Mouse (Mus musculus) heart, postnatal 0 days (tissue): ENCODE results near the gene Cd276. TPM values are rescaled to one million over a fixed set of nuclear protein-coding genes. Genes with fewer than 3 reads are reported as not detected.
"Not testable (repeated sequence)": the region's sequence is repeated elsewhere in the genome, so short reads cannot be mapped to it uniquely, and the experiment has no call there.

Experiments
- ATAC-seq: fragments of 200-750 bp; cut with Nextera tagmentation; 2 replicates; pipeline ENCODE4 v1.8.0; 2017; ENCODE audit warnings: low read depth, moderate number of reproducible peaks, moderate library complexity; ENCODE audit not compliant: insufficient read depth
- DNase-seq: peaks from one replicate; pipeline ENCODE4 v3.0.0-alpha.2; 2016; ENCODE audit warnings: low spot score
- H3K27ac ChIP-seq: fragments of 300-500 bp; sonication (generic); 2 replicates; pipeline ENCODE4 v1.5.1; 2014; ENCODE audit warnings: low read depth, mild to moderate bottlenecking
- H3K27me3 ChIP-seq: fragments of 300-500 bp; sonication (generic); 2 replicates; pipeline ENCODE4 v1.6.1; 2014; ENCODE audit warnings: low read length, mixed read lengths; ENCODE audit not compliant: control insufficient read depth, insufficient read depth
- H3K36me3 ChIP-seq: fragments of 300-500 bp; sonication (generic); replicated peaks from 2 replicates; pipeline ENCODE4 v1.6.1; 2014; ENCODE audit warnings: low read length, mixed read lengths; ENCODE audit not compliant: control insufficient read depth, insufficient read depth
- H3K4me1 ChIP-seq: fragments of 300-500 bp; sonication (generic); 2 replicates; pipeline ENCODE4 v1.6.1; 2014; ENCODE audit warnings: antibody characterized with exemption; ENCODE audit not compliant: control insufficient read depth, insufficient read depth
- H3K4me2 ChIP-seq: fragments of 300-500 bp; sonication (generic); 2 replicates; pipeline ENCODE4 v1.6.1; 2014; ENCODE audit warnings: low read depth, mild to moderate bottlenecking, low read length, moderate library complexity
- H3K4me3 ChIP-seq: fragments of 300-500 bp; sonication (generic); 2 replicates; pipeline ENCODE4 v1.5.1; 2014; ENCODE audit warnings: low read depth, low read length
- H3K9ac ChIP-seq: fragments of 300-500 bp; sonication (generic); replicated peaks from 2 replicates; pipeline ENCODE4 v1.6.1; 2014; ENCODE audit warnings: low read depth, low read length, mixed read lengths
- H3K9me3 ChIP-seq: fragments of 300-500 bp; sonication (generic); replicated peaks from 2 replicates; pipeline ENCODE4 v1.6.1; 2016; ENCODE audit warnings: low read length; ENCODE audit not compliant: control insufficient read depth
- CTCF ChIP-seq: IDR thresholded peaks from 2 replicates; pipeline ENCODE4 v1.5.1; 2016; ENCODE audit warnings: antibody characterized with exemption, control low read depth, low read depth
- EP300 ChIP-seq: IDR thresholded peaks from 2 replicates; pipeline ENCODE4 v1.6.1; 2016; ENCODE audit warnings: antibody characterized with exemption, low read depth
- WGBS: fragments of 180-500 bp; shearing (Covaris S2); extraction: QIAGEN DNeasy Blood & Tissue Kit; methylation state at CpG from one replicate; pipeline ENCODE4 v1.1.7; 2014; 5-methylcytosine and 5-hydroxymethylcytosine counted together
- polyA plus RNA-seq: library from polyadenylated mRNA; unstranded; fragments of >200 nt; fragmentation: Nextera tagmentation; extraction: Ambion mirVana; gene quantifications from 2 replicates; pipeline ENCODE4 v1.2.1, GENCODE M21; 2015
- total RNA-seq: library from RNA; depleted of rRNA; stranded (reverse); fragments of >200 nt; gene quantifications from 2 replicates; pipeline ENCODE4 v1.2.3, GENCODE M21; 2014; ENCODE audit warnings: low replicate concordance

The Cd276 gene
- total and polyA plus RNA-seq, 2 experiments from 2014 or later, result 14.2 to 14.5 TPM

GRCm38 (mm10) chr9:58582581-58583266 lies 27.5 kb upstream of the Cd276 start:
- ATAC-seq, result peak; percentile 40
- Histone ChIP-seq H3K4me1 (peaks cover 26% of the 10 kb centered on the region; the same call in 1 of the 2 replicates), H3K4me2 (peak overlapping the region; percentile 87), H3K9me3 (no peaks in the 10 kb centered on the region), H3K36me3 (no peaks in the 10 kb centered on the region), H3K4me3 (peak overlapping the region; percentile 100), H3K9ac (peak overlapping the region; percentile 99), H3K27ac (peak overlapping the region; percentile 99), H3K27me3 (no peaks in the 10 kb centered on the region)
- under 1% methylated on average over 42 of the region's 42 CpGs for WGBS
- DNase-seq, result peak; percentile 45
- TF ChIP-seq CTCF, result no peak
- TF ChIP-seq EP300, result no peak

GRCm38 (mm10) chr9:58581958-58582540 lies 26.8 kb upstream of the Cd276 start, which contains the start of gene Nptn:
Gene Nptn (plus strand): TSS chr9:58582240.
- Histone ChIP-seq H3K4me3 (peak within 1 kb of the TSS; percentile 100), H3K9ac (peak within 1 kb of the TSS; percentile 99), H3K4me2 (peak within 1 kb of the TSS; percentile 87), H3K9me3 (no peaks in the 10 kb centered on the region), H3K27me3 (no peaks in the 10 kb centered on the region), H3K4me1 (peaks cover 26% of the 10 kb centered on the region; the same call in 1 of the 2 replicates), H3K27ac (peak within 1 kb of the TSS; percentile 99), H3K36me3 (no peaks in the 10 kb centered on the region)
- DNase-seq (peak; percentile 99), ATAC-seq (peak; percentile 96)
- TF ChIP-seq EP300 (peak; percentile 84), CTCF (no peak)
- WGBS, result under 1% methylated on average over 41 of the region's 56 CpGs

- H3K27me3 ChIP-seq, result no peaks in the 10 kb centered on the region
- 23% methylated on average over 8 of the region's 8 CpGs for WGBS
- DNase-seq, result peak; percentile 26
These were observed 26.2 kb upstream of the Cd276 start for GRCm38 (mm10) chr9:58581283-58581930.

GRCm38 (mm10) chr9:58580453-58581195 lies 25.4 kb upstream of the Cd276 start:
- not testable (repeated sequence) for DNase-seq

More at GRCm38 (mm10) chr9:58581283-58581930, 26.2 kb upstream of the Cd276 start:
- peak overlapping the region; percentile 68 for H3K4me2 ChIP-seq
- no peaks in the 10 kb centered on the region for H3K9me3 ChIP-seq
- no peak for TF ChIP-seq EP300
- peak overlapping the region; percentile 34 for H3K9ac ChIP-seq
- peak overlapping the region; percentile 91 for H3K27ac ChIP-seq
- no peaks in the 10 kb centered on the region for H3K36me3 ChIP-seq
- peak overlapping the region; percentile 100 for H3K4me3 ChIP-seq
- ATAC-seq, result peak; percentile 1; the same call in 1 of the 2 replicates
- peaks cover 23% of the 10 kb centered on the region; the same call in 1 of the 2 replicates for H3K4me1 ChIP-seq

GRCm38 (mm10) chr9:58578669-58579068 lies 23.4 kb upstream of the Cd276 start:
- TF ChIP-seq EP300, result no peak
- peak; percentile 99 for TF ChIP-seq CTCF
- WGBS, result 13% methylated on average over 3 of the region's 3 CpGs
- DNase-seq, result peak; percentile 89

More at GRCm38 (mm10) chr9:58580453-58581195, 25.4 kb upstream of the Cd276 start:
- not testable (repeated sequence) for H3K9me3 ChIP-seq, ATAC-seq, H3K9ac ChIP-seq, H3K4me2 ChIP-seq, H3K27me3 ChIP-seq, H3K4me3 ChIP-seq, H3K36me3 ChIP-seq
- WGBS, result 79% methylated on average over 8 of the region's 10 CpGs
- peak overlapping the region; percentile 91 for H3K27ac ChIP-seq
- peaks cover 16% of the 10 kb centered on the region; the same call in 1 of the 2 replicates for H3K4me1 ChIP-seq

More at GRCm38 (mm10) chr9:58578669-58579068, 23.4 kb upstream of the Cd276 start:
- no peaks in the 10 kb centered on the region for H3K9me3 ChIP-seq
- H3K27me3 ChIP-seq, result no peaks in the 10 kb centered on the region
- H3K4me2 ChIP-seq, result no peak overlapping the region
- peaks cover 3% of the 10 kb centered on the region; the same call in 1 of the 2 replicates for H3K4me1 ChIP-seq
- no peak overlapping the region for H3K4me3 ChIP-seq
- no peaks in the 10 kb centered on the region for H3K36me3 ChIP-seq
- no peak overlapping the region for H3K9ac ChIP-seq
- ATAC-seq, result no peak
- no peak overlapping the region for H3K27ac ChIP-seq
